Mouse (Mus musculus) lung, postnatal 36 days (tissue): ENCODE measurements around the gene Dab1.

Source experiments
- DNase-seq: peaks from one replicate; pipeline ENCODE4 v3.0.0; 2022; ENCODE audit warnings: mixed read lengths

The Dab1 gene

DNA sequence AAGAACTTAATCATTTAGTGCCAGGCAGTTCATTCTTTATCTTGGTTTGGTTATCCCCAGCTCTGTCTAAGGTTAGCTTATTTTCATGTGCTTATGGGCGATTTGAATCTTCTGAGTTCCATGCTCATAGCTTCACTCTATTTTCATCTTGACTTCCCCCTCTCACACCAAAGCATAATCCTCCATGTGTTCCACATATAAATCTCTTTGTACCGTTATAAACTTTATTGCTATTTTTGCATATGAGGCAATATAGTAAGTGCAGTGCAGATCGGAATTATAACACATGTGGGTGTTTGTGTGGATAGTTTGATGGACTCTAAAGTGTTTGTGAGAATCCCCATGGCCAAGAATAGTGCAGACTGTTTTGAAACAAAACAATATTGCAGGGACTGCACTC lies 919.3 kb downstream of the Dab1 start:
- DNase-seq: no peak

DNA sequence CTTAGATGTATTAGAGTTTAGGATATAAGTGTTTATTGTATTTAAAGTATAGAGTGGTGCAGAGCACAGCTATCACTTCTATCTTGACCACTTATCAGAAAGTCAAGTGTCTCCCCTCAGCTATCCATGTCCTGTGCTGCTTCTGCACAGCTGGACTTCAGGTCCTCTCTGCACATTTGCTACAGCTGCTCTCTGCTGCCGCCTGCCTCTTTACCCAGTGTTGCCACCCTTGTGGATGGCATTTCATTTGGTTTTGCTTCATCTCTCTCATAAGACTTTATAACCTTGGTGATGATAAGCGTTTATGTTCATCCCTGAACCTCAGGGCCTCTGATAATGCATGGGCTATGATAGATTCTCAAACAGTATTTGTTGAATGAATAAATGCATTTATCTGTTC lies 919.9 kb downstream of the Dab1 start:
- no peak for DNase-seq

DNA sequence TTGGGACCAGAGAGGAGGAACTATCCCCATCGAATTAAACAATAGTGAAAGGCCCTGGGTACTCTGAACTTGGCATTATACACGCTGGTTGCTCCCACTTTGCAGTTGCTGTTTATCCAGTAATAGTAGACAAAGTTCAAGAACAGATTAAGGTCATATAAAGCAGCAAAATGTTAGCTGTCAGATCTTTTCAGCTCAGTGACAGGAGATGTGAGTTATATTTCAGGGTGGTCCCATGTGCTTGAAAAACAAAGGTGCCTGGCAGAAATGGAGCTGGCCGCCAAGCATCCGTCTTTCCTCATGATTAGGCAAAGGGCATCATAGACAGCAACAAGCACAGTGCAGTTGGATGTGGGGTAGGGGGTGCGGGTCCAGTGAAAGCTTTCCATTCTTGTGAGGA lies 927.9 kb downstream of the Dab1 start:
- DNase-seq: no peak

DNA sequence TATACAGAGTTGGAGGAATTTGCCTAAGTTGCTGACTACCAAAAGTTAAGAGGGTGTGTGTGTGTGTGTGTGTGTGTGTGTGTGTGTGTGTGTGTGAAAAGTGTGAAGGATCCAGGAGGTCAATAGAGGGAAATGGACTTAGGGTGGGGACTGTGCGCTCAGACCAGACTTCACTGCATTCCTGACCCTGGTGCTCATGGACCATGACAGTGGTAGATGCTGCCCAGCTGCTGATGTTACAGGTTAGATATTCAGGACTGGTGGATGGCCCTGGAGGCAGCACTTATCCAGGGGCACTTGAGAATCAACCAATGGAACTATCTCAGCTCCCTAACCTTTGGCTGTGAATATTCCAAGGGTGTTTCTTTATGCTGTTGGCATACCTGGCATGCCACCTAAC lies 929.1 kb downstream of the Dab1 start:
- DNase-seq: no peak

DNA sequence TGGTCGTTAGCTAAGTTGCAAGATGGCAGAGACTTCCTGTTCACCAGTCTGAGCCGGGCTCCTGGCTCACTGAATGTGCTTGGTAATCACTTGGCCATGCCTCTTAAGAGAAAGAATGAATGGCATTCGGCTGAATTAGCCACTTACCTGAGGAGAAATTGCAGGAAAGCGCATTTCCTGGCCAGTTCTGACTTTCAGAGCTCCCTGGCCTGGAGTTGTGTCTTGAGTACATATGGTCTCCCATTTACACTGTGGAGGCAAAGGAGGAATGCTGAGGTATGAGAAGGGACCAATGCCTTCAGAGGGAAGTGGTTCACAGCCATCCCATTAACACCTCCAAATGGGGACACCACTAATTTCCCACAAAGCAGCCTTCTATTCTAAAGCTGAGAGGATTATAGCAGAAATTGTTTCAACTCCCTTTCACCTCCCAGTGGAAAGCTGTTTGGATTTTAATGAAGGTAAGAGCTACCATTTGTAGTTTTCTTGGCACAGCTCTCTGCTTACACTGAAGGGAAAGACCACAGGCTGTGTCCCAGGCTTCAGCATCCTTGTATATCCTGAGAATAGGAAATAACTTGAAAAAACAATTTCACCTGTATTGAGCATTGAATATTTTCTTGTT lies 931.5 kb downstream of the Dab1 start:
- DNase-seq: peak; percentile 62

DNA sequence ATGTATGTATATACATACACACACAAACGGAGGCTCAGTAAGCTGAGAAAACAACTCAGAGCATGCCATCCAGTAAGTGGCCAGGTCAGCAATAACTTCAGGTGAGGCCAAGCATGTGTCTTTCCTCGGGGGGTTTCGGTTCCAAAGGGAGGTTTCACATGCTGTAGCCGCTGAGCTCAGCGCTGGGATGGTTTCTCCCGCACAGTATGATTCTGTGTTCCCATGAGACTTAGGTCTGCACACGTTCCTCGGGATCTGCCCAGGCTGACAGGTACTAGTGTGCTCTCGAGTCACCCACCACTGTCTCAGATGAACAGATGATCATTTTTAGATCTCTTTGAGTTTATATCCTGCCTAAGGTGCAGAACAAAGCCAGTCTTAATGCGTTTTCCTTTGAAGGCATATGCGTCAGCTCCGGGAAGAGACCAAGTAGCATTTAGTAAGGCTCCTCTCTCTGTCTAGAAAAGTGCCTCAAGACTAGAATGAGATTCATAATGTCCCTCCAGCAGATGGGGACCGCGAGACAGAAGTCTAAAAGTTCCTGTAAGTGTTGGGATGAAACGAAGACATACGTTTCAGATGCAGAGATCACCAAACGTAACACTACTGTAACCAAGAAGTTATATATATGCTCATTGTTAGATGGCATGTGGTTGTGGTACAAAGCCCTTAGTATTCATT lies 932.4 kb downstream of the Dab1 start:
- no peak for DNase-seq

DNA sequence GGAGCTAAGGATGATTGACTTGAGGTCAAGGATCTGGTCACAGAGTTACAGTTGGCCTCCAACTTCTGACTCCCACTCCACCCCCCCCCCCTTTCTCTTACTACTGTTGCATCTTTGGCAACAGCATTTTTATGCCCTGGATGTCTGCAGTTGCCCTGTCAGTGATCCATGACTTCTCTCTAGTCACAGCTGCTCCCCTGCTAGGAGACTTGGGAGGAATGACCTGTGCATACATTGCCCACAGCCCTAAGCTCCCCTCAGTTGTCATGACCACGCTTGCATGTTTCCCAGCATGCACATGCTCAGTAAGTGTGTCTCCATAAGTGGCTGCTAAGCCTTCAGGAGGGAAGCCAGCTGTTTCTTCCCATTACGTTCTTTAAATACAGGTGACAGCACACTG lies 936.2 kb downstream of the Dab1 start:
- no peak for DNase-seq

DNA sequence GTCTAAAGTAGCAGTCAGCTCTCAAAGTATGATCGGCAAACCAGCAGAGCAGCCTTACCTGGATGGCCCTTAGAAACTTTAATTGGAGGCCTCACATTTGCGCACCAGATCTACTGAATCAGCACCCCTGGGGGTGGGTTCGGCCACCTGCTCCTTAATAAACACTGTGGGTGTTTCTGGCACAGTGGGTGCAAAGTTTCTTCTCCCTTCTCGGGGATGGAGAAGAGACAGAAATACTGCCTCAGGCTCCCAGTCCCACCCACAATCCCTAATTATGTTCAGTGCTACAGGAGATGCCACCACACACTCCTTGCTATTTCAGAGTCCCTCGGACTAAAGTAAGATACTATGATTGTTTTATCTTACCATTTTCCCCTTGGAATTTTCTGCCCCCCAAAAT lies 944.4 kb downstream of the Dab1 start:
- DNase-seq: no peak

DNA sequence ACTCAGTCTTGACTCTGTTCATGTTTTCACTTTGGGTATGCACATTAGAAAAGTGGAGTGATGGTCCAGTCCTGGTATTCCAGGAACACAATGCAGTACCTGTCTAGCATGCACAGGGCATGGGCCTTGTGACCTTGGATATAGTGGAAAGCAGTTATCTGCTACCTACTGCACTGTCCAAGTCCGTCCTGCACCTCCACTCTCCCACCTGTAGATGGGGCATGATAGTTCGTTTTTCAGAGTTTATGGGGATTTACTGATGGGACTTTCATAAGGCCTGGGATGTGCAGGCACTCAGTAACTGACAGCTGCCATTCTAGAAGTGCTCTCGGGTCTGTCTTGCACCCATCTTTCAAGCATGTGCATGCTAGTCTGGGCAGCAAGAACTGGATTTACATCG lies 951.4 kb downstream of the Dab1 start:
- DNase-seq: no peak

DNA sequence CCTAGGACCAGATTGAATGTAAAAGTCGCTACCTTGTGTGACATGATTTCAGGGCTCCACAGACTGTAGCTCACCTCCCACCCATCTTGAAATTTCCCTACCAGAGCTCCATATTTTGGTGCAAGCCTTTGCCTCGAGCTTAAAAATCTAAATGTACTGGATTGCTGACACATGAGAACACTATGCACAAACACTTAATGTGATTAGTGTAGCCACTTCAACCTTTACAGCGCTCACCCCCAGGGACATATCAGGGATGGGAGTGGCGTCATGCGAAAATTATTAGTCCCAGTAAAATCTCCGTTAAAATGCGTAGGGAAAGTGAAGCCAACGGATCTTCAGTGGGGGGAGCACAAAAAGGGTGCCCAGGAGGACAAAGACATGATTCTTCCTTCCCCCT lies 953.3 kb downstream of the Dab1 start:
- no peak for DNase-seq

DNA sequence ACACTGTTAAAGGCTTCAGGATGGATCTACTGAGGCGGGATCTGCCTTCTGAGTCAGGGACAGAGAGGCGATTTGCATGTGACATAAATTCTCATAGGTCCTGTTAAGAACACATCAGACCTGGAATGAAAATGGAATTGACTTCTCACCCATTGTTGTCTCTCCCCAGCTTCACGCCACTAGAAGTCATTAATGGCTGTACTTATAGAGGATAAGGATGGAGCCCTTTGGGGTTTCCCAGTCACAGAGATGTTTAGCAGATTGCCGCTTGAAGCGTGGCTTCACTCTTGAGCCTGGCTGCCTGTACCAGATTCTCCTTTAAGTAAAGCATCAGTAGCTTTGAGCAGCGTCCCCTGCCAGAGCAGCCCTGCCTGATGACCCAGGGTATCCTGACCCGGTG lies 954.3 kb downstream of the Dab1 start:
- DNase-seq: no peak

DNA sequence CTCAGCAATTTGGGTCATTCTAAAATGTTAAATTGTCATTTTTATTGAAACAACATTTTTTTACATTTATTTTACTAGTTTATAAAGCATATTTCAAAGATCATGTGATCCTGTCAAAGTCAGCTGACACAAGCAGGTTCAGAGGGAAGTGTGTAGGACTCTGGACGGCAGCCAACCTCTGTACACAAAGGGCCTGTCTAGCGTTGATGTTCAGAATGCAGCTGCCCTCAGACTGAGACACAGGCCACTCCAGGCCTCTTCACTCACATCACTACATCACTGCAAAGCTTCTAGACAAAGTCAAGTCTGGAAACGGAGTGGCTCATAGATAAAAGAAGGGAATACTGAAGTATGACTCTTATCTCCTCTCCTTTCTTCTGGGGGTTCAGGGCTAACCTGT lies 959.2 kb downstream of the Dab1 start:
- DNase-seq: peak; percentile 13

DNA sequence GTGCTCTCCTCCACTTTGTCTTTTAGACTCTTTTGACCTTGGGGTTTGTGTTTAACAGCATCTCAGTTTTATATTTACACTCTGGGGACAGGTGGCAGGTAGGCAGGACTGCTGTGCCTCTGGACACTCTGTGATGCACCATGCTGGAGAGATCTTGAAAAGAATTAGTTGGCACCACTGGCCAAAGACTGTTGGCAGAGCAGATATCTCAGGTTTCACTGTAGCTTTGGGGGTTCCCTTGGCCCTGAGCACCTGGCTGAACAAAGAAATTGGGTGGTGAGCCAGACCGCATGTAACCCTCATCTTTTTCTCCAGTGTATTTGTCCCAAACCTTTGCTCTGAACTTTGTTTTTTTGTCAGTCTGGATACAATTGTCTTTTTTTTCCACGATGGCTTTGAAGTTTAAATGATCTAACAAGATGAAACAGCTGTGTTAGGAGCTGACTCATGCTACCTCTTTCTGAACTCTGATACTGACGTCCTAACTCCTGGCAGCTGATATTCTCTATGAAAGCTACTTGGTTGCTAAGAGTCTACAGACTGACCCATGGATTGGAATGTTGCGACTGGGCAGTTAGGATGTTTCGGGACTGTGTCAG lies 960.9 kb downstream of the Dab1 start:
- no peak for DNase-seq

DNA sequence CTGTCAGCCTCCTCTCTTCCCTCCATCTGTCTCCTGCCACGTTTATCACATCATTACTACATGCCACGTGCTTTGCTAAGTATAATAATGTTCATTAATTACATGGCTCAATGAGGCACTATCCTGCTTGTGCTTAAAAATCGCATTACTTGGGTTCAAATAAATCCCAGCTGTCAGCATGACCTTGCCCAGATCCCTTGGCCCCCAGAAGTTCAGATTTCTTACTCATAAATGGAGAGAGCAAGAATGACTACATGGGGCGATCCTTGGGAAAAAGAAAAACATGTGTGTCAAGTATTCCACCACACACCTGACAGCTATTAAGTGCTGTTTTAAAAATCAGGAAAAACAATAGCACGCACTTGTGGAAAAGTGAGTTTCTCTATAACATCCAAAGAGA lies 963.6 kb downstream of the Dab1 start:
- no peak for DNase-seq

DNA sequence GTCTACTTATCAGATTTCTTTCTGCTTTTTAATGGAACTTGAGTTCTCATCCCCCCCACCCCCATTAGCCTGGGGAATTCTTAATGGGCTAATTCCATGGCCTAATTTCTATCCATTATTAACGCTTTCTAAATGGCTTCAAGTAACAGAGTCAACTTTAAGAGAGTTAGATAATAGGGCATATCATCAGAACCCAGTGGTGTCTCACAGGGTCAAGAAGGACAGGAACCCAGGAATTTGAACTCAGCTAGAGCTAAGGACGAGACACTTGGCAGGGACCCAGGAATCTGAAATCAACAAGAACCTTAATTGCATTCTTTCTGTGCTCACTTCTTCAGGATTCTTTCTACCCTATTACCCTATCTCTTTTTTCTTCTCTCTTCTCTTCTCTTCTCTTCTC lies 968.7 kb downstream of the Dab1 start:
- DNase-seq: no peak

DNA sequence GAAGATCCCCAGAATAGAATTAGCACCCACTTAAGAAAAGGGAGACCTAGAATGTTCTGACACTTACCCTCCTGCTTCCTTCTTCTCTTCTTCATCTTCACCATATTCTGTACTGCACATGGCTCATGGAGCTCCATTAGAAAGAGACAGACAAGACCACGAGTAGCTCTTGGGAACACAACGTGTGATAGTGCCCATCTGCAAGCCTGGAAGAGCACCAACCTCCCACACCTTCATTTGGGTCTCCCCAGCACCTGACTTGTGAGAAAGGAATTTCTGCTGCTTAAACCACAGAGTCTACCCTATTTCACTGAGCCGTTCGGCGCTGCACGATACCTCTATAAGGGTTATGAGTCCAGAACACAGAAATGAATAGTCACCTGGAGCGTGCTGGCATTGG lies 977.8 kb downstream of the Dab1 start:
- DNase-seq: no peak

DNA sequence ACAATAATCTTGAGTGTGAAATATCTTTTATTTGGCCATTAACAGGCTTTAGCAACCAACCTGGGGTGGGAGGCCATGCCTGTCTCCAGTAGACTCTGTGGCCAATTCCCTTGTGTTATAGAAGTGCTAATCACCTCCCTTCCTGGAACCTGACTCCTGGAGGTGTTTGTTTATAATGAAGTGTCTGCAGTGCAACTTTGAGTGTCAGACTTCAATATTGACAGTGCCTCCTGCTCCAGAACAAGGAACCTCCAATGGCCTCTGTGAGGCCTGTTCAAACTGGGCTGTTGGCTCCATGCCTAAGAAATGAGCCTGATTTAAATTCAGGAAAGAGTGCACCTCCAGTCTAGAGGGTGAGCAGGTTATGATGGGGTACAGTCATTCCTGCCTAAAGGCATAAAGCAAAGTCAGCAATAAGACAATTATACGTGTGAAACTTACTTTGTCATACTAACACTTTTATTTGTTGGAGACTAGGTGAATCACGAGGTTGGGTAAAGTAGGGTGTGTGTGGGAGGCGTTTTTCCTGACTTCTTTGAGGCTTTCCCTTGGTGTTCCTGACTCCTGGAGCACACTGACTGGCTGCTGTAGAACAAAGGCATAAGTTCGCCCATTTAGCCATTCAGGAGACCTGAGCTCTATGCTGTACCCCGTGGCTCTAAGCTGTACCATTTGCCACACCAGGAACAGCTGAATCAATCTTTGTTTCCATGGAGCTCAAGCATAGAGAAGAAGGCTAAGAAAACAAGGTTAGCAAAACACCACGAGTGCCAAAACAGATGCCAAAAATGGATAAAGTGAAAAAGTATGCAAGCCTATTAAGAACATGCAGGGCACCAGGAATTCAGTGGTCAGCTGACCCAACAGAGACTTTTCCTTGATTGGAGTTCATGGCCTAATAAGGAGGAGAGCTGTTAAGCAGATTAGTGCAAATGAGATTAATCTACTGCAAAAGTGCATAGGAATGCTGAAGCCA lies 978.6 kb downstream of the Dab1 start:
- DNase-seq: peak; percentile 52

DNA sequence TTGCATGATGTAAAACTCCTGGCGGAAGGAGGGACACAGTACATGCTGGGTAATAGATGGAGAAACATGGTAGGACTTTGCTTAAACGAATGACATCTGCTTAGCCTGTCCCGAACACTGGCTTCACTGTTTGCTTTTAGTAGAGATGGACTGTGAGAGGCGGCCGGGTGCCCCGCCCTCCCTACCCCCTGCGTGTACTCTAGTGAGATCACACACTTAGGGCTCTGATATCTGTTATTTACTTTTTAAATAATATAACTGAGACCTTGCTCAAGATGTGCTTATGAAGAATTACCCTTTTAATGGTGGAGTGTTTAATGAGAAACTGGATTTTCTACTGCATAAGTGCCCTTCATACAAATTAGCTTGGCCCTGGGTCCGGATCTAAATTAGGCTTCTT lies 983.6 kb downstream of the Dab1 start:
- DNase-seq: no peak

DNA sequence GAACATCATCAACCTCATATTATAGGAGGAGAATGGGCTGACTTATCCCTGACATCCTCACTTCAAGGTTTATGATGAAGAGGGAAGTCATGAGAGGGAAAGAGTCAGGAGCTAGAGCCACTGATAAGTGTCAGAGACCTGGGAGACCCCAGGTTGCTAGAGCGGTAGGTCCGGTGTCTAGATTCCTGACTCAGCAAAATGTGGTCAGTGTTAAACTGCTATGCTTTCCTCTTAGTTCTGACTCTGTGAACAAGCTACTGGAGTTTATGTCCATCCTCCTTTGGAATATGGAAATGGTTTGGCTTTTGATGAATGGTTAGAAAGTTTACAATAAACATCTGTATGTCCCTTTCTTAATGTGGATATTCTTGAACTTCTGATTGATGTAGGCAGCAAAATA lies 985.1 kb downstream of the Dab1 start:
- DNase-seq: no peak

DNA sequence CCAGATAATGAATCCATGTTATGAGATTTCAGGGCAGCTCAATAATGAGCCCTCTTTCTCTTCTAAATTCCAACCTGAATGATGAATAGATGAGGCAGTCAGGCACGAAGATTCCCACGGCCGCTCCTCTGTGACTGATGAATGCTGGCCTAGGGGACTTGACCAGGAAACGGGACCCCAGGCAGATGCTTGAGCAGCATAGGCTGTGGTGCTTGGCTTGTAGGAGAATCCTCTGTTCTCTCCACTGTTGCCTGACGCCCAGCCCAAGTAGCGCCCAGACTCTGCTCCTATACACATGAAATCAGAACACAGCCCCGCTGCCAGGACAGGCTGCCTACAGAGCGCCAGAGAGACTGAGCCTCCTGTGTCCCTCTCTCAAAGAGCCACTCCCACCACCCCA lies 987.7 kb downstream of the Dab1 start:
- DNase-seq: no peak

DNA sequence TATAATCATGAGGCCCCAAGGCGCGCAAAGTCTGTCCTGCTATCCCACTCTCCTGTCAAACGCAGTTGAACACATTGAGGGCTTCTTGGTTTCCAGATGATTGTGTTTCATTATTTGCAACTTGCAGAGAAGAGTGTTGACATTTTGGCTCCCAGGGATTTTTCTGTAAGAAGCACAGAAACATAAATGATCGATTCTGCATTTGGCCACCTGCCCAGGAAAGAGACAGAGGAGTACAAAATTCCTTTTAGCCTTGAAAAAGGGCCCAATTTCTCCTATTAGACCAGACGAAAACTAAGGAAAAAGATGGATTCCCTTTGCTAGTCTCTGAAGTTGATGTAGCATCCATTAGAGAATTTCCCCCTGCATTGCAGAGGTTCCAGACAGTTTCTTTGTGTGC lies 988.5 kb downstream of the Dab1 start:
- DNase-seq: no peak

DNA sequence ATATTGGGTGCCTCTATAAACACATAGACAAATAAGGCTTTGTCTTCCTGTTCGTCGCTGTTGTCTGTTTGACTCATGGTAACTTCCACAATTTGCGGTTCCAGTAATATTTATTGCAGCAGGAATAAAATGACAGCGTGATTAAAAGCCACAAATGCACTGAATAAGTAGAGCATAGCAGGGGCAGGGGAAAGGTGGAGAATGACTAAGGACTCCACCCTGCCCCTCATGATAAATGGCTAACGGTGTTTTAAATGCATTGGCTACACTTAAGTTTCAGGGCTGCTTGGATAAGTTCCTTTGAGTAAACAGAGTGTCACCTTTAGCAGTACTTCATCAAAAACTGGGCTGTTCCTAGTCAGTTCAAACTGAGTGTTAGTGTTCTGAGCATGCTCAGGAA lies 1000.3 kb downstream of the Dab1 start:
- no peak for DNase-seq

DNA sequence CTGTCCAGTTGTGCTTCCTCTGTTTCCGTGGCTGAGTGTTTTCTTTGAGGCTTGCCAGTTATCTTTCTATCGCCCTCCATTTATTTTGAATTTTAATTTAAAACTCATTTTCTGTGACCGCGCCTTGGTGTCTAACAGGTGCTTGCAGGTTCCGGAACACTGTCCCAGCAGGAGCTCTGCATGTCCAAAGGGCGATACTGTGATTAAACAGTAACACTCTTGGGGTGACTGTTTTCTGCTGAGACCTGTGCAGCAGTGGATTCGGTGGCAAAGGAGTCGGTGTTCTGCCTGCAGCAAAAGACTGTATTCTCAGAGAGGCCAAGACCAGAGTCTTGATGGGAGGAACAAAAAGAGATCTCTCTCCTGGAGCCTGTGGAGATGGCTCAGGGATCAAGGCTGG lies 1006.2 kb downstream of the Dab1 start:
- no peak for DNase-seq

DNA sequence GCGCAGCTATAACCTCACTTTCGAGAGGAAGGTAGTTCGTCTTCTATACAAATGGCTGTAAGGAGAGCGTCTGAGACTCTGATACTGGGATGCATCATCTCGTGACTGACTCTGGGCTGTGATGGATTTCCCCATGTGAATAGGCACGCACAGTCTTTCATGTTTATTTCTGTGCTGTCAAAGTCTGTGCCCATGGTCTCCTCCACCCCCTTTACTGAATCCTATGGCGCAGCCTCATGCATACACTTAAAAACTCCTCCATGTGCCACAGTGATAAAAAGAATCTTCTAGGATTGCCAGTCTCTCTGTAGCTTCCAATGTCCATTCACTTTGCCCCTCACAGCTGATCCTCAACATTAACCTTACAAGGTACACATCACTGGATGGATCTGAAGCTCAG lies 1009.5 kb downstream of the Dab1 start:
- DNase-seq: no peak
